Mouse (Mus musculus): Measurements from ENCODE around the gene Gimap9. TPM values are rescaled to one million over a fixed set of nuclear protein-coding genes. Genes with fewer than 3 reads are reported as not detected.

Gene Gimap9
- total RNA-seq (2022): 1 to 10 TPM in 1 of 4 experiments, under 1 TPM in 3; 0.36 to 1.0 (median 0.45) TPM

DNA sequence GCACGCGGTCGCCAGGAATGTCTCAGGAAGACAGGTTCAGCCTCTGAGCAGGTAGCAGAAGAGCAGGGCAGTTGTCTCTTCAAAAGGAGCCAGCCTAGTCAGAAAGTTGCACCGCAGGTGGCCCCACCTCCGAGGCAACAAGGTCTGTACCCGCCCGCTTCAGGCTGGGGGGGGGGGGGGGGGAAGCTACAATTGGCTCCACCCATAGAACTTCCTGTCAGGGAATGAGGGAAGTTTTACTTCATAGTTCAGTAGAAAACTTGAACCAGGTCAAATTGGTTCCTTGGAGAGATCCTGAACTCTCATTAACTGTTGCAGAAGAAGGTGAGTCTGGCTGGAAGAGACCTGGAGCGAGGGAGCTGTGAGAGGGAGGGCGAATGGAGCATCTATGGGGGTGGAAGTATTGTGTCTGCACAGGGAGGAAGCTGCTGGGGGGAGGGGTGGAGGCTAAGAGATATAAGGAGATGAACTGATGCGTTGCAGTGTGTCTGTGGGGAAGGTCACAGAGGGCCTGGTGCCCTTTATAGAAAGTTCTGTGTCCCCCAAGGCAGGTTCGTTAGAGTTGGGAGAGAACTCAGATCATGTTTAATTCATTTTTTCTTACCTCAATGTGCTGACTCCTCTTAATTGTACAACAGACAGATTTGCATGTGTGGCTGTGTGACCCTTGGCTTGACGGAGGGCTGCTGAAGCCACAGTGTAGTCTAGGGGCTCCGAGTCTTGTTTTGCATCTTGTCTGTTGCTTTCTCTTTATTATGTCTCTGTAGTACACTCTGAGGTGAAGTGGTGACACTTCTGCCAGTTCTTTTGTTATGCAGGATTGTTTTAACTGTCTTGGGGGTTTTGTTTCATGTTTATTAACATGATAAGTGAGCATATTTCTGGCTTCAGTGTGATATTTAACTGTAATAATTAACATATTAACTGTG is at the start of gene Gimap9:
Gene Gimap9 (plus strand): TSS at position 199 of the 929 bp plus-strand sequence.
- no peak for DNase-seq (ENCODE audit: low spot score in 2 of 2)

DNA sequence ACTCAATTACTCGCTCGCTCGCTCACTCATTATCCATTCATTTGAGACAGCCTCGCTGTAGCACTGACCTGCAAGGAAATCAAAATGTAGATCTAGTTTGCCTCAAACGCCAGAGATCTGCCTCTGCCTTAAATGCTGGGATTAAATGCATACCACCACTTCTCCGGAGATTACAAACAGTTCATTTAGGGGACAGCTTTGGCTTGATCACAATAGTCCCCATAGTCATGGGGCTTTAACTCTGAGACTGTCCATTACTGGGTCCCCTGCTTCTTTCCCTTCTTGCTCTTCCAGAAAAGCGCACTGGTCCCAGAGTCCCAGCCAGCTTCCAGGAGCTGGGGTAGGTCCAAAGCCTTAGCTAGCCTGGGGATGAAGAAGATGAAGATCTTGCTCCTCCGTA is 49.5 kb upstream of the Gimap9 start, which contains the start of gene AI854703:
Gene AI854703 (plus strand): TSS at position 301 of the 400 bp plus-strand sequence.
- DNase-seq (ENCODE audit: low spot score in 2 of 2): no peak

DNA sequence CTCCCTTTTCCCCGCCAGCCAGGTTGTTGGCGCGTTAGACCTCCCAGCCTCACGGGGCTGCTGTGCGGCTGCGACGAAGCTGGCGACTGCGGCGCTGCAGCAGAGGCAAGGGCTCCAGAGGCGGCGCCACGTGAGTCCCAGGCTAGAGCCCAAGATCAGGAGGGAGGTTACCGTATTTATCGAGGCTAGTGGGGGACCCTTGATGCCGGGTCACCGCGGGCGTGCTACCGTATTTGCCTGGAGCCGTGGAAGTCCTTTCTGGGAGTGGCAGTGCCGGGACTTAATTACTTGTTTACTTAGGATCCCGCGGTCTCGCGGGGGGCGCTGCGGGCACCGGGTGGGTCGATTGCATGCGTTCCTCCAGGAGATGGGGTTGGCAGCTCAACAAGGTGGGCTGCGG is 48.9 kb upstream of the Gimap9 start:
- DNase-seq (ENCODE audit: low spot score in 2 of 2): peak; percentile 53 to 68

DNA sequence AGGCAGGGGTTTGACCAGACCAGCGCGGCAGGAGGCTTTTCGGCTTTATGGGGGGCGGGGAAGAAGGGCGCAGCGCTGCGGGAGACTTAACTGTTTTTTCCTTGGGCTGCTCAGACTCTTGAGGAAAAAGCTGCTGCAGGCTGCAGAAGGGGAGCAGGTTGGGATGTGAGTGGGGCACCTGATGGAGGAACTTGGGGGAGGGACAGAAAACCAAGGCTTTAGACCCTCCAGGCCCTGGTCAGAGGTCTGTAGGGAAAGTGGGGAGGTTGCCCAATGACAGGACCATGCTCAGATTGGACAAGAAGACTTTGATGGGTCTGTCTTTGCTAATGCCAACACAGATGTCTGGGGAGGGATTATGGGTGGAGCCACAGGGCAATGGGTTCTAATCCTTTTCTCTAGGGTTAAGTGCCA is 48.4 kb upstream of the Gimap9 start:
- peak in 1 of 2 experiments; percentile 24 for DNase-seq (ENCODE audit: low spot score in 2 of 2)

DNA sequence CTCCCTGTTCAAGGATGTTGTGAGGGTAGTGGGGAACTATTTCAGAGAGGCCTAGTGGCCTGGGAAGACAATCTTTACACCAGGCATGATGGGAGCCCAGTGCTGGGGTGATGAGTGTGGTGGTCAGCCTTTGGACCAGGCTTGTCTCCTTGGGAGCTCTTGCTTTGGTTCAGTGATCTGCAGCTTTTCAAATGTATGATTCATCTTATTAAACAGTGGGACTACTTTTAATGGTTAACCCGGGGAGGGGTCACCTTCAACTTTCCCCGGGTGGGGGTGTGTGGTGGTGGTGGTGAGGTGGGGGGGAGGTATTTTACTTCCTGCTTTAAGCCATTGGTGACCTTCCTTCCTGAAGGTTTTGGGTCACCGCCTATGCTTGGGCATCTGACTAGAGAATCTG is 47.6 kb upstream of the Gimap9 start:
- no peak for DNase-seq (ENCODE audit: low spot score in 2 of 2)

DNA sequence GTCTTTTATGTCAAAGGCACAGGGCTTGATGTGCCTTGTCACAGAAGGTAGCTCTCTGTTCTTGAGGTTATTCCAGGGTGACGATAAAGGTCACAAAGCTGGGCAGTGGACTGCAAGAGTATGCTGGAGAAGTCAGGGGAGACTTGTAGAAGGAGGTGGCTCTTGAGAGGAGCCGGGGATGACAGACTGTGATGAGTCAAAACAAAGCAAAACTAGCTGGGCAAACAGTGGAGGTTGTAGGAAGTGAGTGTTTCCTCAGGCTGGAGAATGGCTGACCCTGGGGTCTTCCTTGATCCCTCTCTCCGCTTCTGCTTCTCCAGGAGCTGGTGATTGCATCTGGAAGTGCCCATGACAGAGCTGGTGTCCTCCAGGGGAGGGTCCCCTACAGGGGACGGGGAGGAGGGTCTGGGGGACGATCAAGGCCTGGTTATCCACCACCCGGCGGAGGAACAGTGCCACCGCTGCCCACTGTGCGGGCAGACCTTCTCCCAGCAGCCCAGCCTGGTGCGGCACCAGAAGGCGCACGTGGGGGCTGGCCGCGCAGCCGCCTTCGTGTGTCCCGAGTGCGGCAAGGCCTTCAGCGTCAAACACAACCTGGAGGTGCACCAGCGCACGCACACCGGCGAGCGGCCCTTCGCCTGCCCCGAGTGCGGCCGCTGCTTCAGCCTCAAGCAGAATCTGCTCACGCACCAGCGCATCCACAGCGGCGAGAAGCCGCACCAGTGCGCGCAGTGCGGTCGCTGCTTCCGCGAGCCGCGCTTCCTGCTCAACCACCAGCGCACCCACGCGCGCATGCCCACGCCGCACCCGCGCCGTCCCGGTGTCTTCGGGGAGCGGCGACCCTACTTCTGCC is 46.9 kb upstream of the Gimap9 start:
- peak; percentile 43 to 58 for DNase-seq (ENCODE audit: low spot score in 2 of 2)

DNA sequence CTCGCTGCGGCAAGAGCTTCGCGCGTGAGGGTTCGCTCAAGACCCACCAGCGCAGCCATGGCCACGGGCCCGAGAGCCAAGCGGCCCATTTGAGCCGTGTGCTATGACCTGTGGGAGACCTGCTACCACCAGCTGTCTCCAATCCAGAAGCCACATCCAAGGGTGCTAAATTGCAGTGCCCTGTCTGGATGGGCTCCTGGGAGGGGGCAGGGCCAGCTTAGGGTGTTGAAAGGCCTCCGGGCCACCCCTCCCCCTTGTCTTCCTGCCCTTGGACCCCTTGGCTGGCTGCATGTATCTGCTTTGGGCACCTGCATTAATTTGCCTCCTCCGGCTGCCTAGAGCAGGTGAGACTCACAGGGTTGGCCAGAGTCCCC is 46.3 kb upstream of the Gimap9 start:
- peak in 1 of 2 experiments; percentile 29 for DNase-seq (ENCODE audit: low spot score in 2 of 2)

DNA sequence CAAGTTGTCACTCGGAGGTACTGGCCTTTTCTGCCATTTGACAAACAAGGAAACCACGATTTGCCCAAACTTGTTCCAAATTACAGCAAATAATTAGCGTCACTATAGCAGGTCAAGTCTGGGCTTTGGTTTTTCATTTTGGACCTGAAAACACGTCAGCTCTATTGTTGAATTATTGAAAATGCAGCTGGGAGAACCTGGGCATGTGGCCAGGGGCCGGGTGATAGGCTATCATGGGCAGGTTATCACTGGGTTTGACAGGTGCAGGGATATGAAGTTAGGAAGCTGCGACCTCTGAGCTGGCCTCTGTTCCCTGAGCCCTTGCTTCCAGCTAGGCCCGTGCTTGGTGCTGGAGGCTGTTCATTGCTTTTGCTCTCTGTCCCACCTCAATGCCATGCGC is 45.1 kb upstream of the Gimap9 start:
- no peak for DNase-seq (ENCODE audit: low spot score in 2 of 2)

DNA sequence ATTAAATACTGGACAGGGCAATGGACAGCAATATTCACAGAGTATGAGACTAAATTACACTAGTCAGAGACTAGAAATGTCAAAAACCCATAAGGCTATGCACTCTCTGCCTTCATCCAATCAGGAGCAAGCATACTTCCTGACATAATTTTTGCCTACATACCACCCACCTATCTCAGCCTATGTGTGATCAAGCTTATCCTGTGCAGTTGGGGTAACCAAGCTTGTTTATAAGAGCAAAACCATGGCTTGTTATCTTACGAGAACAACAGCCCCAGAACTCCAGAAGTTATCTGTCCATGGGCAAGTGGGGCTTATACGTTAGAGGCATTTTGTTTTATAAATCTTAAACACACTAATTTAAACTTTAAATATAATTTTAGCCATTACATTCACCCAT is 40.8 kb upstream of the Gimap9 start:
- no peak for DNase-seq (ENCODE audit: low spot score in 2 of 2)

DNA sequence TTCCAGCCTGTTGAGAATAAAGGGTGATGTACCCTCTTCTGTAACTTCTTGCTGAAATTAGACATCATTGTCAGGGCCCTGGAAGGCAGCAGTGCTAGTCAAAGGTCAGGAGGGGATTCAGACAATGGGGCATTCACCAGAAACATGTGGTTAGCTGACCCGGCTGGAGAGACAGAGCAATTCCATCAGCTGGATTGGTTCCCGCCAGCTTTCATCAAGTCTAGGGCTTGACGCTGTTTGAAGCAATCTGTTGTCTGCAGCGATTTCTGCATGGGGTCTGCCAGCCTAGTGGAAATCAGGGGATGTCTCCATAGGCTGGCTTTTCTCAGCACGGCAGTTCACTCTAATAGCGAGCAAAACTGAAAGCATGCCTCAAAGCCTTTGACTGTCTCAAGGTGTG is 39.4 kb upstream of the Gimap9 start:
- DNase-seq (ENCODE audit: low spot score in 2 of 2): no peak

DNA sequence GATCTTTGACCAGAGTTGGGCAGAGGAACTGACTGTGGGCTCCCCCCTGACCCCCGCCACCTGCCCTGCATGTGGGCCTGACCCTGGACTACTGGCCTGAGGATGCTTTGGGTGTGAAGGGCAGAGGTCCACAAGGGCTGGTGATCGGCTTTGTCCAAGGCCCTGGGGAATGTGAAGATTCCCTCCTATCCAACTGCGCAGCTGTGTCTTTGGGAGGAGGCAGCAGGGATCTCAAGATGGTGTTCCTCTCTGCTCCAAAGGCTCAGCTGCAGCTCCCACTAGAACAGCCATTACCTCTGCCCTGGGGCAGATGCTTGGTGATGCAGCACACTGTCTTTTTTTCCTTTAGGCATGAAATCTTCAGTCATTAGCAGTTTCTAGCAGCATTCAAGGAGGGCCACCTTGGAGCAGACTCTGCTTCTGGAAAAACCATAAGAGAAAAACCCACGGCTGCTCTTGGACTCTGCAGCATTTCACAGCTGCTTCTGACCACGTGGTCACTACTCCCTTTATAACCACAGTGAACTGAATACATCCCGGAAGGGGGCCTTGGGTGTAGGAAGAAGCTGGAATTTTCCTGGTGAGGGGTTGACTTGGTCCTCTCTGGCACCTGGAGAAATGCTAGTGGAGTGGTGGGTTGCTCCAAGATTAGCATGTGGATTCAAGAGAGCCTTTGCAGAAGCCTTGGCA is 38.0 kb upstream of the Gimap9 start:
- no peak for DNase-seq (ENCODE audit: low spot score in 2 of 2)

DNA sequence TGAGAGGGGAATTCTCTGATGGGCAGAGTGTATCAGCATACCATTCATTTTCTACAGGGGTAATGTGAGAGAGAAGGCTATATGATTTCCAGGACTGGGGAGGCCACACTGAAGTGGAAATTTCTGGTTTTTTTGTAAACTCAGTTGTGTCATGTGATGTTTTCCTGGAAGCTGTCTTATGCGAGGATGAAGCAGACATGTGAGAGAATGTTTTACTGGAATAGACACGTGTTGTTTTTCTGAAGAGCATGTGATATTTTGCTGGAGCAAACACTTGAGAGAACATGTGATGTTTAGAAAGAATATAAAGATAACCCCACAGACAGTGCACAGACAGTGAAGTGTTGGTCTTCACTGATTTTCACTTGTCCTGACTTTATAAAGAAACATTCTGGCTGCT is 37.4 kb upstream of the Gimap9 start:
- no peak for DNase-seq (ENCODE audit: low spot score in 2 of 2)

DNA sequence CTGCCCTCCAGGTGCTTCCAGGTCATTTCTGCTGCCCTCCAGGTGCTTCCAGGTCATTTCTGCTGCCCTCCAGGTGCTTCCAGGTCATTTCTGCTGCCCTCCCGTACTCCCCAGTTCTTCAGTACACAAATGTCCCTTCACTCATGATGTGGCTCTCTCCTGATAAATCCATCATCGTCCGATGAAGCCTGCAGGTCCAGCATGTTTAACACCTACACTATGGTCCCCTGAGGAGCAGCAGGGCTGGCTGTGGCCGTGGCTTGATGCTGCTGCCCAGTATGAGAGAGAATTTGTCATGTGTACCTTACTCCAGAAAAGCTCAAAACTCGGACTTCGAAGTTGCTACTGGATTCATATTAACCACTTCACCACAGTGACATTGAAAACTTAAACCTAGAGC is 34.5 kb upstream of the Gimap9 start:
- no peak for DNase-seq (ENCODE audit: low spot score in 2 of 2)

DNA sequence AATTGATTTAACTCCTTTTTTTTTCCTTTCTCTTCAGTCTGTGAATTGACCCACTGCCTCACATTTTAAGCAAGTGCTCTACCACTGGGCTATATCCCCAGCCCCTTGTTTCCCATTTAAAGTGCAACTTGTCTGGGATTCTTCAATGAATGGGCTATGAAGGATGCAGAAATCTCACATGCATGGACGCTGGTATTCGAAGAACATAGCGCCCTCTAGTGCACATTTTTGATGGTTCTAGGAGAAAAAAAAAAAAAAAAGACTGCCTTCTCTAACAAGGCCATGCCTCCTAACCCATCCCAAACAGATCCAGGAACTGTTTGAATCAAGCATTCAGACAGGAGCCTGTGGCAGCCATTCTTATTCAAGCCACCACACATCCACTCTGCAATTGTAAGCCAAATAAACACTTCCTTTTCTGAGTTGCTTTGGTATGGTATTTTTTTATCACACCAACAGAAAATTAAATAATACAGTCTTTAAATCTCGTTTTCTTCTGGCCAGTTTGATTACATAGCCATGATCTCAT is 33.1 kb upstream of the Gimap9 start:
- DNase-seq (ENCODE audit: low spot score in 2 of 2): no peak

DNA sequence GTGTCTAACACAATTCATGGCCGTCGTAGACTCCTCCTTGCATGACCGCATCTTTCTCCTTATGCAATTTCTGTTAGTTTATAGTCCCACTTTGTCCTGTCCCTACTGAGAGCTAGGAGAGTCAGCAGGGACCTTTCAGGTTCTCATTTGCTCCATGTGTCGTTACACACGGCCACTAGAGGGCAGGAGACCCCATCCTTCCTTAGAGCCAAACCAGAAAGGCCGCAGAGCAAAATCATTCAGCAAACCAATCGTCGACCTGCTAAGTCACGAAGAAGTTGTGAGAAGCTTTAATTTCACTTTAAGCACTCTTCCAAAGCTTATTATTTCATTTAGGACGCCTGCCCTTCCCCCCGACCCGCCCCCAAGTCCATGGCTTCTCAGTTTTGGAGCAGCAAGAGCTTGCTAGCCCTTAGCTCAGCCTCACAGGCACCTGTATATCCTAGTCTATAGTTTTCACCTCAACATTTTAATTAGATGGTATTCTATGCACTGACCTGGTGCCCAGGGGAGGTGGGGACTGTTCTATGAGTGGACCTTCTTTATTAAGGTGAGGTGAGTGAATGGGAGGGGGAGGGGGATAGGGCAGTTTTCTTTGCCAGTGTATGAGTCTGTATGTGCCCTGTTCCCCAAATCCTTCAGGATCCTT is 30.1 kb upstream of the Gimap9 start:
- peak in 1 of 2 experiments; percentile 36 for DNase-seq (ENCODE audit: low spot score in 2 of 2)

DNA sequence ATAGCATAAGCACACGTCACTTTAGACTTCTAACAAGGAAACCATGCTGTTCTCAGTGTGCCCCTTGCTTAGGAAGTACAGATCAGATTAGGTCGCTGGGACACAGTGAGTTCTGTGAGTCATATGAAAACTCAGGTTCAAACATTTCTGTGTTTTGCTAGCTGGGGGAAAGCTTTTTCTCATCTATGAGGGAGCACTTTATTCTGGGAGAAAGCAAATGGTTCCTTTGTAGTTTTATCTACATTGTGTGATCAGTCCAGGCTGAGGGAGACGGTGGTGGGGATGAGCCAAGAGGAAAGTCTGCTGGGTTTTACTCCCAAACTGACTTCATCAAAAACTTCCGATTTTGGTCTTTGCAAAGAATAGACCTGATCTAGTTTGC is 29.6 kb upstream of the Gimap9 start:
- no peak for DNase-seq (ENCODE audit: low spot score in 2 of 2)

DNA sequence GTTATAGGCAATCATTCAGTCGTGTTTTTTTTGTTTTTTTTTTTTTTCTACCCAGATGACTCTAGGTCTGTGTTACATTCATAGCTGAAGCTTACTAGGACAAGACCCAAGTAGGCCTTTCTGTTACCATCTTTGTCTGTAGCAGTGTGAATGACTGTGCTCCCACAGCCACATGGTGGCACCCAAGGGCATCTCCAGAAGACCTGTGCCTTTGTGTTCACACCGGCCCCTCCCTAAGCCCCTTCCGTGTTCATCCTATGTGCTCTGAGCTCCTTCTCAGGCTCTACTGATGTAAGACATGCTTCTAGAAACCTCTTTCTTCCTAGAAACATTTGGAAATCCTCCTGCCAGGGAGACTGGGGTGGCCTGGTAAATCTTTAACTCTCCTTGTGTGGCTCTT is 28.9 kb upstream of the Gimap9 start, which contains the start of gene Gimap8:
Gene Gimap8 (plus strand): TSS at position 240 of the 400 bp plus-strand sequence.
- no peak for DNase-seq (ENCODE audit: low spot score in 2 of 2)

DNA sequence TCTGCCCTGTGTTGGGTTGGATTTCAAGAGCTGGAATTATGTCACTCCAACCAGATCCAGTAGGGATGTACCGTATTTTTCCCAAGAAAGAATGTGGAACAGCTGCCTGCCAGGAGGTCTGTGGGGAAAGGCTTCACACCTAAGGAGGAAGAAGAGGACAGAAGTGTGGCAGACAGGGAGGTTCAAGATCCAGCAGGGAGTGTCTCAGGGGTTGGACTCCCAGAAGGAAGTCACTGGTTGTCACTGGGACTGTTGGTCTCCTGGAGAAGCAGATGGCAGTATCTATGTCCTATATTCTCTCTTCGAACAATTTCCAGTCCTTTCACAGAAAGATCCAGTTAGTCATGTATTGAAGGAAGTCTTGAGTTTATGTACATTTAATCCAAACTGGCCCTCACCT is 28.3 kb upstream of the Gimap9 start:
- DNase-seq (ENCODE audit: low spot score in 2 of 2): no peak

DNA sequence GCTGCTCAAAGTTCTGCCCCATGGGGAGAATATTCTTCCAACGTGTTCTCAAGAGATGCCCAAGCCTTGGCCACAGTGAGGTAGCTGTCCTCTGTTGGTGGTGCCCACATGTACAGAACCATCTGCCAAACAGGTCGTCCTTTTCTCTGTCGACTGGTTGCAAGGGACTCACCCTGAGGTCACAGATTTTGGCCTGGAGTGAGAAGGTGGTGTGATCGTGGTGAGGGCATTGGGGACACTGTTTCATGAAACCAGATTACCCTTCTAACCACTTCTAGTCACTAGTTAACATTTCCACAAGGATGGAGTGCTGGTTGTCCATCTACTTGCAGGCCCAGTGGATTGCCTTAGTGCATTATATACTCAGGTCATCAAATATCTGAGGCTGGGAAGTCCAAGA is 27.1 kb upstream of the Gimap9 start:
- no peak for DNase-seq (ENCODE audit: low spot score in 2 of 2)

DNA sequence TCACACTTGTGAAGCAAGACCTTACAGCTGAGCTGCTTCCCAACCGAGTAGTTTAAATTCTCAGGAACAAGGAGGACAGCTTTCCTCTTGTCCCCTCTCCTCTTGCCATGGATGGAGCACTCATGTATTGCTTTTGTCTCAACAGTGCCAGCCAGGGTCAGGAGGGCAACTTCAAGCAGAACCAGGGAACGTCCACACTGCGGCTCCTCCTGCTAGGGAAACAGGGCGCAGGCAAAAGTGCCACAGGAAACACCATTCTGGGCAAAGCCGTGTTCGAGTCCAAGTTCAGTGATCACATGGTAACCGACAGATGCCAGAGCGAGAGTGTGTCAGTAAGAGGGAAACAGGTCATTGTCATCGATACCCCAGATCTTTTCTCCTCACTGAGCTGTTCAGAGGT is 25.9 kb upstream of the Gimap9 start:
- no peak for DNase-seq (ENCODE audit: low spot score in 2 of 2)

DNA sequence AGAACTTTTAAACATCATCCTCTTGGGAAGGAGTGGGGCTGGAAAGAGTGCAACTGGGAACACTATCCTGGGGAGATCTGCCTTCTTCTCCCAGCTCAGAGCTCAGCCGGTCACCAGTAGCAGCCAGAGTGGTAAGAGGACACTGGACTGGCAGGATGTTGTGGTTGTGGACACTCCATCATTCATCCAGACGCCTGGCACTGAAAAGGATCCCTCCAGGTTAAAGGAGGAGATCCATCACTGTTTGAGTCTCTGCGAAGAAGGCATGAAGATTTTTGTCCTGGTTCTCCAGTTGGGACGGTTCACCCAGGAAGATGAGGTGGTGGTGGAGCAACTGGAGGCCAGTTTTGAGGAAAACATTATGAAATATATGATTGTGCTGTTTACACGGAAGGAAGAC is 17.2 kb upstream of the Gimap9 start:
- no peak for DNase-seq (ENCODE audit: low spot score in 2 of 2)

Measured in left cerebral cortex, adult 8-10 months (tissue).